Mouse (Mus musculus) limb, embryonic 14.5 days (tissue): ENCODE data around the gene Batf3. TPM values are rescaled to one million over a fixed set of nuclear protein-coding genes. Genes with fewer than 3 reads are reported as not detected.

Source experiments
- ATAC-seq: fragments of 200-750 bp; cut with Nextera tagmentation; 2 replicates; pipeline ENCODE4 v1.8.0; 2017; ENCODE audit warnings: low read depth, moderate number of reproducible peaks, moderate TSS enrichment; ENCODE audit not compliant: low FRiP score
- DNase-seq: peaks from one replicate; pipeline ENCODE4 v3.0.0-alpha.2; 2015; ENCODE audit warnings: low spot score
- H3K27ac ChIP-seq: fragments of 300-500 bp; sonication (generic); replicated peaks from 2 replicates; pipeline ENCODE4 v1.5.1; 2014; ENCODE audit warnings: low read depth, mild to moderate bottlenecking, low read length, moderate library complexity, mixed read lengths
- H3K27me3 ChIP-seq: fragments of 300-500 bp; sonication (generic); 2 replicates; pipeline ENCODE4 v1.6.1; 2014; ENCODE audit warnings: low read length, mixed read lengths; ENCODE audit not compliant: control insufficient read depth, insufficient read depth
- H3K36me3 ChIP-seq: fragments of 300-500 bp; sonication (generic); 2 replicates; pipeline ENCODE4 v1.6.1; 2014; ENCODE audit warnings: mild to moderate bottlenecking, low read length, moderate library complexity, mixed read lengths; ENCODE audit not compliant: control insufficient read depth, insufficient read depth
- H3K4me1 ChIP-seq: fragments of 300-500 bp; sonication (generic); 2 replicates; pipeline ENCODE4 v1.6.1; 2014; ENCODE audit warnings: antibody characterized with exemption, low read length, mixed read lengths; ENCODE audit not compliant: control insufficient read depth, insufficient read depth
- H3K4me2 ChIP-seq: fragments of 300-500 bp; sonication (generic); replicated peaks from 2 replicates; pipeline ENCODE4 v1.6.1; 2014; ENCODE audit warnings: low read depth, mild to moderate bottlenecking, low read length, moderate library complexity; ENCODE audit not compliant: severe bottlenecking
- H3K4me3 ChIP-seq: fragments of 300-500 bp; sonication (generic); replicated peaks from 2 replicates; pipeline ENCODE4 v1.5.1; 2014; ENCODE audit warnings: low read length
- H3K9ac ChIP-seq: fragments of 300-500 bp; sonication (generic); 2 replicates; pipeline ENCODE4 v1.6.1; 2014; ENCODE audit warnings: mild to moderate bottlenecking, low read depth, low read length, moderate library complexity; ENCODE audit not compliant: severe bottlenecking
- H3K9me3 ChIP-seq: fragments of 300-500 bp; sonication (generic); 2 replicates; pipeline ENCODE4 v1.6.1; 2016; ENCODE audit warnings: low read length; ENCODE audit not compliant: control insufficient read depth
- POLR2A ChIP-seq: fragments of 200-500 bp; IDR thresholded peaks from 2 replicates; pipeline ENCODE4 v1.8.0; 2012; ENCODE audit warnings: inconsistent platforms, mild to moderate bottlenecking, moderate library complexity, borderline replicate concordance; ENCODE audit not compliant: insufficient read depth, insufficient read length; ENCODE audit errors: extremely low read depth
- WGBS: fragments of 180-500 bp; shearing (Covaris S2); extraction: QIAGEN DNeasy Blood & Tissue Kit; methylation state at CpG from one replicate; pipeline ENCODE4 v1.1.7; 2014; 5-methylcytosine and 5-hydroxymethylcytosine counted together
- polyA plus RNA-seq, 2 experiments: library from polyadenylated mRNA; depleted of rRNA in 1 of 2; stranded (reverse) in 1 of 2; unstranded in 1 of 2; fragments of >200 nt; fragmentation: Nextera tagmentation in 1 of 2; extraction: Ambion mirVana in 1 of 2; gene quantifications; 2 replicates each; pipeline versions ENCODE4 v1.2.1 to v1.2.3; 2012 to 2014

Batf3 gene
- polyA plus RNA-seq, 2 experiments: 11.2 to 16.1 TPM

GRCm38 (mm10) chr1:191062241-191062780 is 35.3 kb upstream of the Batf3 start:
- TF ChIP-seq POLR2A: no peak
- Histone ChIP-seq H3K27me3 (no peaks in the 10 kb centered on the region), H3K4me1 (peaks cover 12% of the 10 kb centered on the region), H3K9me3 (no peaks in the 10 kb centered on the region), H3K36me3 (peaks cover 23% of the 10 kb centered on the region), H3K4me3 (peak overlapping the region; percentile 81), H3K9ac (peak overlapping the region; percentile 77), H3K4me2 (peak overlapping the region; percentile 65), H3K27ac (0 out of 2 replicates have a peak overlapping the region, but pooled peaks have one; percentile 16)
- WGBS: 4% methylated on average over 15 of the region's 15 CpGs
- peak; percentile 61; the same call in 1 of the 2 replicates for ATAC-seq
- no peak for DNase-seq

- Histone ChIP-seq H3K9me3 (no peaks in the 10 kb centered on the region), H3K9ac (peak within 1 kb of the TSS; percentile 77), H3K36me3 (peaks cover 28% of the 10 kb centered on the region), H3K4me1 (peaks cover 12% of the 10 kb centered on the region), H3K27me3 (no peaks in the 10 kb centered on the region), H3K4me2 (peak within 1 kb of the TSS; percentile 65), H3K27ac (peak within 1 kb of the TSS; percentile 16; the same call in 1 of the 2 replicates), H3K4me3 (peak within 1 kb of the TSS; percentile 81)
- peak; percentile 91 for DNase-seq
- peak; percentile 92 for ATAC-seq
- under 1% methylated on average over 55 of the region's 56 CpGs for WGBS
- peak; percentile 38; the same call in 1 of the 2 replicates for TF ChIP-seq POLR2A
Measured at GRCm38 (mm10) chr1:191062781-191063485, 34.7 kb upstream of the Batf3 start, which contains the start of the genes Tatdn3 and Nsl1. Tatdn3 (minus strand) TSS chr1:191062932. Nsl1 (plus strand) TSS chr1:191063012.

GRCm38 (mm10) chr1:191063700-191064099 is 33.9 kb upstream of the Batf3 start:
- H3K27ac ChIP-seq: no peak overlapping the region
- peak overlapping the region; percentile 81 for H3K4me3 ChIP-seq
- peak overlapping the region; percentile 65 for H3K4me2 ChIP-seq
- DNase-seq (no peak), ATAC-seq (no peak)
- H3K4me1 ChIP-seq: peaks cover 12% of the 10 kb centered on the region
- WGBS: 58% methylated on average over 9 of the region's 9 CpGs
- H3K9ac ChIP-seq: peak overlapping the region; percentile 77
- TF ChIP-seq POLR2A: no peak
- H3K27me3 ChIP-seq: no peaks in the 10 kb centered on the region
- no peaks in the 10 kb centered on the region for H3K9me3 ChIP-seq
- H3K36me3 ChIP-seq: peaks cover 32% of the 10 kb centered on the region

GRCm38 (mm10) chr1:191064535-191064934 is 33.1 kb upstream of the Batf3 start:
- Histone ChIP-seq H3K9ac (no peak overlapping the region), H3K4me1 (peaks cover 12% of the 10 kb centered on the region), H3K4me3 (no peak overlapping the region), H3K27me3 (no peaks in the 10 kb centered on the region), H3K36me3 (peaks cover 36% of the 10 kb centered on the region), H3K27ac (no peak overlapping the region), H3K9me3 (no peaks in the 10 kb centered on the region), H3K4me2 (no peak overlapping the region)
- DNase-seq (no peak), ATAC-seq (no peak)
- WGBS: 93% methylated on average over 2 of the region's 2 CpGs
- TF ChIP-seq POLR2A: no peak

GRCm38 (mm10) chr1:191065188-191065587 is 32.5 kb upstream of the Batf3 start:
- ATAC-seq: no peak
- WGBS: 73% methylated on average over 4 of the region's 4 CpGs
- TF ChIP-seq POLR2A: no peak

More at GRCm38 (mm10) chr1:191065188-191065587, 32.5 kb upstream of the Batf3 start:
- peaks cover 39% of the 10 kb centered on the region for H3K36me3 ChIP-seq
- H3K4me1 ChIP-seq: peaks cover 12% of the 10 kb centered on the region
- no peaks in the 10 kb centered on the region for H3K9me3 ChIP-seq
- H3K4me3 ChIP-seq: no peak overlapping the region
- H3K4me2 ChIP-seq: no peak overlapping the region
- DNase-seq: no peak
- no peak overlapping the region for H3K27ac ChIP-seq
- H3K9ac ChIP-seq: no peak overlapping the region
- no peaks in the 10 kb centered on the region for H3K27me3 ChIP-seq
